Mouse (Mus musculus): ENCODE results near the gene Lrrfip2. TPM values are rescaled to one million over a fixed set of nuclear protein-coding genes. Genes with fewer than 3 reads are reported as not detected.

Lrrfip2 gene
- polyA plus RNA-seq, 1 experiment: 1.6 TPM

DNA sequence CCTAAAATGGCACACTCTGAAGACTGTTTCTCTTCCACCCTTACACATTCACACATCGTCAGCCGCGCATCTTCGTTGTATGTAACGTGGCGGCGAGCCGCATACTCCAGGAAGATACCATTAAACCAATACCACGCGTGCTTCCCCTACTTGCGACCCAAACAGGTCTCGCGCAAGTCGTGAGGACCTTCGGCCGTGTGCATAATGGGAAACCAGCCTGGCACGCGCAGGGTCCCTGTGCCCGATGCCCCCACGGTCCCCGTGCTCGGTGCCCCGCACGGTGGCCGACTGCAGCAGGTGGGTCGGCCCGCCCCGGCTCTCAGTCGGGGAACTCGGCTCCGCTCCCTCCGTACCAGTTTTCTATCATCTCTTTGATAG, 153.7 kb downstream of the Lrrfip2 start:
- H3K9me3 ChIP-seq (ENCODE audit: control insufficient read depth, low read length): no peaks in the 10 kb centered on the region
- no peaks in the 10 kb centered on the region for H3K27me3 ChIP-seq (ENCODE audit: control insufficient read depth)
- H3K36me3 ChIP-seq (ENCODE audit: control insufficient read depth): peaks cover 55% of the 10 kb centered on the region
- H3K4me1 ChIP-seq (ENCODE audit: control insufficient read depth): peaks cover 45% of the 10 kb centered on the region
- no peak for TF ChIP-seq TAL1 (IDR thresholded peaks at IDR 0.05; ENCODE audit: low read length)
- peak overlapping the region; percentile 79 for H3K4me3 ChIP-seq (replicated peaks)

- Histone ChIP-seq H3K36me3 (ENCODE audit: control insufficient read depth) (peaks cover 55% of the 10 kb centered on the region), H3K27me3 (ENCODE audit: control insufficient read depth) (no peaks in the 10 kb centered on the region), H3K4me1 (ENCODE audit: control insufficient read depth) (peaks cover 49% of the 10 kb centered on the region), H3K4me3 (replicated peaks) (peak within 1 kb of the TSS; percentile 79), H3K9me3 (ENCODE audit: control insufficient read depth, low read length) (no peaks in the 10 kb centered on the region)
- TF ChIP-seq TAL1 (IDR thresholded peaks at IDR 0.05; ENCODE audit: low read length): no peak
- no peak for TF ChIP-seq GATA1 (IDR thresholded peaks at IDR 0.05; ENCODE audit: low read length)
Measured at GRCm38 (mm10) chr9:111271434-111272160, 154.2 kb downstream of the Lrrfip2 start, which contains the start of the genes Mlh1 and Epm2aip1. Gene Mlh1 (minus strand): TSS chr9:111271791. Gene Epm2aip1 (plus strand): TSS chr9:111271929.

- peak overlapping the region; percentile 79 for H3K4me3 ChIP-seq (replicated peaks)
- H3K36me3 ChIP-seq (ENCODE audit: control insufficient read depth): peaks cover 55% of the 10 kb centered on the region
- no peaks in the 10 kb centered on the region for H3K27me3 ChIP-seq (ENCODE audit: control insufficient read depth)
- peaks cover 50% of the 10 kb centered on the region for H3K4me1 ChIP-seq (ENCODE audit: control insufficient read depth)
- no peaks in the 10 kb centered on the region for H3K9me3 ChIP-seq (ENCODE audit: control insufficient read depth, low read length)
- no peak for TF ChIP-seq GATA1 (IDR thresholded peaks at IDR 0.05; ENCODE audit: low read length)
- TF ChIP-seq TAL1 (IDR thresholded peaks at IDR 0.05; ENCODE audit: low read length): no peak
Measured at GRCm38 (mm10) chr9:111272356-111272755, 155.0 kb downstream of the Lrrfip2 start.

GRCm38 (mm10) chr9:111272996-111273785, 155.8 kb downstream of the Lrrfip2 start:
- TF ChIP-seq GATA1 (IDR thresholded peaks at IDR 0.05; ENCODE audit: low read length) (no peak), TAL1 (IDR thresholded peaks at IDR 0.05; ENCODE audit: low read length) (no peak)
- Histone ChIP-seq H3K9me3 (ENCODE audit: control insufficient read depth, low read length) (no peaks in the 10 kb centered on the region), H3K4me1 (ENCODE audit: control insufficient read depth) (peaks cover 52% of the 10 kb centered on the region), H3K36me3 (ENCODE audit: control insufficient read depth) (peaks cover 55% of the 10 kb centered on the region), H3K27me3 (ENCODE audit: control insufficient read depth) (no peaks in the 10 kb centered on the region), H3K4me3 (replicated peaks) (peak overlapping the region; percentile 79)

DNA sequence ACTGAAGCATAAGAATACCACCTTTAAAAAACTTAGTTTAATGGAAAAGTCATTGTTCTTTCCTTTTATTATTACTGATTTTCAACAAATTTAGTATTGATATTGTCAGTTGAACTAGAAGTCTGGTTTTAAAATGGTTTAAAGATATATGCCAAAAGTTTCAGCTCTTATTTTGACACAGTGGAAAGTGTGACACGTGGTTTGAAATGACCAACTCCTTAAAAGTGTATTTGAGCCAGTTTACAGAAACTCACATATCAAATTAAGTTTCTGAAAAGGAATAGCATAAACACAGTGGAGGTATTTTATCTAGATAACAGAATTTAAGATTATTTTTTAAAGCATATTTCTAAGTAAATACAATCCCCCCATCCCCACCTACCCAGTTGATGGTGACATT, 156.6 kb downstream of the Lrrfip2 start:
- Histone ChIP-seq H3K36me3 (ENCODE audit: control insufficient read depth) (peaks cover 61% of the 10 kb centered on the region), H3K27me3 (ENCODE audit: control insufficient read depth) (no peaks in the 10 kb centered on the region), H3K9me3 (ENCODE audit: control insufficient read depth, low read length) (no peaks in the 10 kb centered on the region), H3K4me3 (replicated peaks) (peak overlapping the region; percentile 79), H3K4me1 (ENCODE audit: control insufficient read depth) (peaks cover 52% of the 10 kb centered on the region)
- TF ChIP-seq GATA1 (IDR thresholded peaks at IDR 0.05; ENCODE audit: low read length): no peak
- no peak for TF ChIP-seq TAL1 (IDR thresholded peaks at IDR 0.05; ENCODE audit: low read length)

DNA sequence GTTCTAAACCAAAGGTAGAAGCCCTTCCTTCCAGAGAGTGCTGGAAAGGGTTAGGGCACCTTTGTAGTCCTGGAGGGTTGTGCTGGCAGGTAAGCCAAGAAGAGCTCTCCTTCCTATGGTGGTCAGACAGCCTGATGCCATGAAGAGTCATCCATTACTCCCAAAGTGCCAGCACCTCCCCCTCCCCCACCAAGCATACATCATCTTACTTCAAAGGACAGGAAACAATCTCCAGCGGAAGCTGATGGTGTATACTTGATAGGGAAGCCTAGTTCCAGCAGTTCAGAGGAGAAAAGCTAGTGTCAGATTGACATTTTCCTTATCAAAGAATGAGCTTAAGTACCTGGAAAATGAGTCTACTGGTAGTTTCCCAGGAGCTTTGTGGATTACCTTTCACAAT, 157.8 kb downstream of the Lrrfip2 start:
- TF ChIP-seq TAL1 (IDR thresholded peaks at IDR 0.05; ENCODE audit: low read length) (no peak), GATA1 (IDR thresholded peaks at IDR 0.05; ENCODE audit: low read length) (no peak)
- H3K4me1 ChIP-seq (ENCODE audit: control insufficient read depth): peaks cover 40% of the 10 kb centered on the region
- peaks cover 66% of the 10 kb centered on the region for H3K36me3 ChIP-seq (ENCODE audit: control insufficient read depth)

More for the DNA sequence above, 157.8 kb downstream of the Lrrfip2 start:
- H3K4me3 ChIP-seq (replicated peaks): peak overlapping the region; percentile 25
- H3K27me3 ChIP-seq (ENCODE audit: control insufficient read depth): no peaks in the 10 kb centered on the region
- no peaks in the 10 kb centered on the region for H3K9me3 ChIP-seq (ENCODE audit: control insufficient read depth, low read length)

Other genes starting within 250 kb of the Lrrfip2 start
- 0.02 and 0.05 TPM in 2 replicates for gene Als2cl, start 237.7 kb upstream of the Lrrfip2 start, polyA plus RNA-seq (2012)
- not detected in 2 replicates for gene Tmie, start 237.5 kb upstream of the Lrrfip2 start, polyA plus RNA-seq (2012)
- gene Fam240a, start 200.7 kb upstream of the Lrrfip2 start, polyA plus RNA-seq (2012): not detected in 2 replicates
- gene Tdgf1, start 171.4 kb upstream of the Lrrfip2 start, polyA plus RNA-seq (2012): not detected in 2 replicates
- not detected in 2 replicates for gene Lrrc2, start 166.0 kb upstream of the Lrrfip2 start, polyA plus RNA-seq (2012)
- 0.02 TPM in 1 of 2 replicates, not detected in the other for gene Rtp3, start 127.0 kb upstream of the Lrrfip2 start, polyA plus RNA-seq (2012)
- not detected in 2 replicates for gene Ltf, start 98.3 kb upstream of the Lrrfip2 start, polyA plus RNA-seq (2012)
- 0.87 and 1.3 TPM in 2 replicates for gene Ccrl2, start 60.1 kb upstream of the Lrrfip2 start, polyA plus RNA-seq (2012)
- gene Mlh1, start 154.2 kb downstream of the Lrrfip2 start, polyA plus RNA-seq (2012): 0.54 and 0.81 TPM in 2 replicates
- 0.02 and 0.11 TPM in 2 replicates for gene Epm2aip1, start 154.3 kb downstream of the Lrrfip2 start, polyA plus RNA-seq (2012)
- not detected in 2 replicates for gene Trank1, start 194.1 kb downstream of the Lrrfip2 start, polyA plus RNA-seq (2012)